Mouse (Mus musculus): ENCODE measurements around the gene Src. TPM values are rescaled to one million over a fixed set of nuclear protein-coding genes. Genes with fewer than 3 reads are reported as not detected.
A peak's percentile ranks its signal among the peaks of the same experiment; 100 is the strongest.

The Src gene
- polyA plus RNA-seq, 1 experiment from 2014 or later, result 23.9 TPM

DNA sequence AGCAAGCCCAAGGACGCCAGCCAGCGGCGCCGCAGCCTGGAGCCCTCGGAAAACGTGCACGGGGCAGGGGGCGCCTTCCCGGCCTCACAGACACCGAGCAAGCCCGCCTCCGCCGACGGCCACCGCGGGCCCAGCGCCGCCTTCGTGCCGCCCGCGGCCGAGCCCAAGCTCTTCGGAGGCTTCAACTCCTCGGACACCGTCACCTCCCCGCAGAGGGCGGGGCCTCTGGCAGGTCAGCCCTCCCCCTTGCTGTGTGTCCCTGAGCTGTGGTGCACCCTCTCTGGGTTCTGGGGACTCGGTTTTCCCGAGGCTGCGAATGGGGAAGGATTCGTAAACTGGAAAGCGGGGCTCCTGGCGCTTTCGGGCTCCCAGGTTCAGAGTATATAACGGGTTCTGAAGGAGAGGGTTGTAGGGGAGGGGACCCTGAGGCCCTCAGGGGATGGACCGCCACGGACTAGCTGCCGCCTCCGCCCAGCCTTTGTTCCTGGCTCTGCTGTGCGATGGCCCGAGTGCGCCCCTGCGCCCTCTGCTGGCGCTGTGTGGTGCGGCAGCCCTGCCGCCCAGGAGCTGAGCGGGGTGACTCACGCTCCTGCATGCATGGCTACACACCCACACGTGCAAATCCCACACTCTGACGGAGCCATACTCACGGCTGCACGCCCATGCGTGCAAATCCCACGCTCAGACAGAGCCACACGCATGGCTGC is 39.0 kb downstream of the Src start:
- 3% methylated on average over 53 of the region's 56 CpGs for WGBS
- peak; percentile 100 for TF ChIP-seq CTCF (IDR thresholded peaks at IDR 0.05; ENCODE audit: low read depth)
- H3K36me3 ChIP-seq (ENCODE audit: control insufficient read depth, insufficient read depth), result peaks cover 42% of the 10 kb centered on the region
- no peaks in the 10 kb centered on the region for H3K4me1 ChIP-seq (replicated peaks; ENCODE audit: control insufficient read depth, insufficient read depth, low read length)
- ATAC-seq, result peak; percentile 89
- no peaks in the 10 kb centered on the region for H3K27me3 ChIP-seq (replicated peaks; ENCODE audit: control insufficient read depth, insufficient read depth, low read length)
- peak overlapping the region; percentile 73 for H3K4me2 ChIP-seq (replicated peaks; ENCODE audit: low read depth)
- H3K4me3 ChIP-seq (ENCODE audit: low read depth, low read length), result peak overlapping the region; percentile 34
- peak overlapping the region; percentile 58 for H3K9ac ChIP-seq (ENCODE audit: low read depth, low read length)
- no peaks in the 10 kb centered on the region for H3K9me3 ChIP-seq (ENCODE audit: control insufficient read depth)
- peak overlapping the region; percentile 79 for H3K27ac ChIP-seq (ENCODE audit: low read depth, low read length)

DNA sequence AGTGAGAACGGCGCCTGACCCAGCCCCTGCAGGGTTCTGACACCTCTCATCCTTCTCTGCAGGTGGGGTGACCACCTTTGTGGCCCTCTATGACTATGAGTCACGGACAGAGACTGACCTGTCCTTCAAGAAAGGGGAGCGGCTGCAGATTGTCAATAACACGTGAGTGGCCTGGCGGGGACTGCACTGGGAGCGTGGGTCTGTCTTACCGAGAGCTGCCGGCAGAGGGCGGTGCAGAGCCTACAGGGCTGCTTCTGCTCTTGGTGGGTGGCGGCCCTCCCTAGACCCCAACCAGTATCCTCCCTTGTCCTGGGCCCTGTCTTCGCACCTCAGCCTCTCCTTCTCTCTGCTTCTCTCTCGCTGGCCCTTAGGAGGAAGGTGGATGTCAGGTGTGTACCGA is 40.2 kb downstream of the Src start:
- H3K9me3 ChIP-seq (ENCODE audit: control insufficient read depth), result no peaks in the 10 kb centered on the region
- peak; percentile 96 for TF ChIP-seq CTCF (IDR thresholded peaks at IDR 0.05; ENCODE audit: low read depth)
- peaks cover 54% of the 10 kb centered on the region for H3K36me3 ChIP-seq (ENCODE audit: control insufficient read depth, insufficient read depth)
- no peaks in the 10 kb centered on the region for H3K27me3 ChIP-seq (replicated peaks; ENCODE audit: control insufficient read depth, insufficient read depth, low read length)
- H3K4me2 ChIP-seq (replicated peaks; ENCODE audit: low read depth), result no peak overlapping the region
- H3K9ac ChIP-seq (ENCODE audit: low read depth, low read length), result no peak overlapping the region
- ATAC-seq, result peak; percentile 17; the same call in 1 of the 2 replicates
- no peak overlapping the region for H3K27ac ChIP-seq (ENCODE audit: low read depth, low read length)
- WGBS, result 28% methylated on average over 14 of the region's 14 CpGs
- H3K4me1 ChIP-seq (replicated peaks; ENCODE audit: control insufficient read depth, insufficient read depth, low read length), result no peaks in the 10 kb centered on the region
- no peak overlapping the region for H3K4me3 ChIP-seq (ENCODE audit: low read depth, low read length)

DNA sequence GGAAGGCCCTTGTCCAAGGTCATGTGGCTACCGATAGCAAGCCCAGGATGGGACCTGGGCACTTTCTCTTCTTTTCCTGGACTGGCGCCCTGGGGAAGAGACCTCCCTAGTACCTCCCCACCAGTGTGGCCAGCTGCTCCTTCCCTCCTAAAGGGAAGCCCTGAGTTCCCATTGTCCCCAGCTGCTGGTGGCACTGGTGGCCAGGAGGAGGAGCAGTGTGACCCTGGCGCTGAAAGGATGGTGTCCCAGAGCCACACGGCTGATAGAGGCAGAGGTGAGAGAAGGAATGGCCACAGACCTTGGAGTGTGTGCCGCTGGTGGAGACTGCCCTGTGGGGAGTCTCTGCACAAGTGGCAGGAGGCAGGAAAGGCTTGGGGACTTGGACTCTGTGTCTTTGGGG is 41.5 kb downstream of the Src start:
- 64% methylated on average over 5 of the region's 5 CpGs for WGBS
- no peaks in the 10 kb centered on the region for H3K27me3 ChIP-seq (replicated peaks; ENCODE audit: control insufficient read depth, insufficient read depth, low read length)
- H3K9ac ChIP-seq (ENCODE audit: low read depth, low read length), result no peak overlapping the region
- H3K27ac ChIP-seq (ENCODE audit: low read depth, low read length), result no peak overlapping the region
- no peaks in the 10 kb centered on the region for H3K4me1 ChIP-seq (replicated peaks; ENCODE audit: control insufficient read depth, insufficient read depth, low read length)
- no peaks in the 10 kb centered on the region for H3K9me3 ChIP-seq (ENCODE audit: control insufficient read depth)
- ATAC-seq, result no peak
- no peak overlapping the region for H3K4me2 ChIP-seq (replicated peaks; ENCODE audit: low read depth)
- TF ChIP-seq CTCF (IDR thresholded peaks at IDR 0.05; ENCODE audit: low read depth), result peak; percentile 43
- H3K4me3 ChIP-seq (ENCODE audit: low read depth, low read length), result no peak overlapping the region
- H3K36me3 ChIP-seq (ENCODE audit: control insufficient read depth, insufficient read depth), result peaks cover 66% of the 10 kb centered on the region

DNA sequence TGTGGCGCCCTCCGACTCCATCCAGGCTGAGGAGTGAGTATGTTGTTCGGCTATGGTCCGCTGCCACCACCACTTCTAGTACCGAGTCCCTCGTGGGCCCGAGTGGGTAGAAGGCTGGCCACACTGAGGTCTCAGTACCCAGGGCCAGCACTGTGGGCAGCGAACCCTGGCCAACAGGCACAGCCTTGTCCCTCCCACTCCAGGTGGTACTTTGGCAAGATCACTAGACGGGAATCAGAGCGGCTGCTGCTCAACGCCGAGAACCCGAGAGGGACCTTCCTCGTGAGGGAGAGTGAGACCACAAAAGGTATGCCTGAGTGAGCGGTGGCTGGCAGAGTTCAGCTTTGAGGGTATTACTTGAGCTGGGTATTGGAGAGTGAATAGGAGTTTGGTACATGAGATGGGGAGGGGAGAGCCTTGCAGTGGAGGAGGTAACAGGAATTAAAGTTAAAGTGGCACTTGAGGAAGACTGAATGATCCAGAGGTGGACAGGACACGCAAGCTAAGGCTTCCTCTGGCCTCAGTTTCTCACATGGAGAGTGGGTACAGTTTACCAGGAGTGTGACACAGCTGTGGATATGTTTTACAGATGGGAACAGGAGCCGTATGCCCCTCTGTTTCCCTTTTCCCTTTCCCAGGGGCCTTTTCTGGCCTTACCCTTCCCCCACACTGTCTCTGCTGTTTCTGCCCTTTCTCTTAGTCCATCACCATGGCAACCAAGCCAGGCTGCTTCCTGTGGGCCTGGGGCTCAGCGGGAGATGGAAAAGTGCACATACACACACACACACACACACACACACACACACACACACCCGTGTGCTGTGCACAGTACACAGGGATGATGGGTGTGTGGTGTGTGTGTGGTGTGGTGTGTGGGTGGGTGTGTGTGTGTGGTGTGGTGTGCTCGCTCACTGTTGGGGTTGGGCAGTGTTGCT is 44.8 kb downstream of the Src start:
- no peak overlapping the region for H3K4me2 ChIP-seq (replicated peaks; ENCODE audit: low read depth)
- ATAC-seq, result no peak
- H3K9ac ChIP-seq (ENCODE audit: low read depth, low read length), result no peak overlapping the region
- no peaks in the 10 kb centered on the region for H3K9me3 ChIP-seq (ENCODE audit: control insufficient read depth)
- WGBS, result 68% methylated on average over 20 of the region's 20 CpGs
- H3K27me3 ChIP-seq (replicated peaks; ENCODE audit: control insufficient read depth, insufficient read depth, low read length), result no peaks in the 10 kb centered on the region
- no peaks in the 10 kb centered on the region for H3K4me1 ChIP-seq (replicated peaks; ENCODE audit: control insufficient read depth, insufficient read depth, low read length)
- H3K36me3 ChIP-seq (ENCODE audit: control insufficient read depth, insufficient read depth), result peaks cover 92% of the 10 kb centered on the region
- no peak overlapping the region for H3K4me3 ChIP-seq (ENCODE audit: low read depth, low read length)
- no peak for TF ChIP-seq CTCF (IDR thresholded peaks at IDR 0.05; ENCODE audit: low read depth)
- H3K27ac ChIP-seq (ENCODE audit: low read depth, low read length), result no peak overlapping the region; the same call in none of the 2 replicates

DNA sequence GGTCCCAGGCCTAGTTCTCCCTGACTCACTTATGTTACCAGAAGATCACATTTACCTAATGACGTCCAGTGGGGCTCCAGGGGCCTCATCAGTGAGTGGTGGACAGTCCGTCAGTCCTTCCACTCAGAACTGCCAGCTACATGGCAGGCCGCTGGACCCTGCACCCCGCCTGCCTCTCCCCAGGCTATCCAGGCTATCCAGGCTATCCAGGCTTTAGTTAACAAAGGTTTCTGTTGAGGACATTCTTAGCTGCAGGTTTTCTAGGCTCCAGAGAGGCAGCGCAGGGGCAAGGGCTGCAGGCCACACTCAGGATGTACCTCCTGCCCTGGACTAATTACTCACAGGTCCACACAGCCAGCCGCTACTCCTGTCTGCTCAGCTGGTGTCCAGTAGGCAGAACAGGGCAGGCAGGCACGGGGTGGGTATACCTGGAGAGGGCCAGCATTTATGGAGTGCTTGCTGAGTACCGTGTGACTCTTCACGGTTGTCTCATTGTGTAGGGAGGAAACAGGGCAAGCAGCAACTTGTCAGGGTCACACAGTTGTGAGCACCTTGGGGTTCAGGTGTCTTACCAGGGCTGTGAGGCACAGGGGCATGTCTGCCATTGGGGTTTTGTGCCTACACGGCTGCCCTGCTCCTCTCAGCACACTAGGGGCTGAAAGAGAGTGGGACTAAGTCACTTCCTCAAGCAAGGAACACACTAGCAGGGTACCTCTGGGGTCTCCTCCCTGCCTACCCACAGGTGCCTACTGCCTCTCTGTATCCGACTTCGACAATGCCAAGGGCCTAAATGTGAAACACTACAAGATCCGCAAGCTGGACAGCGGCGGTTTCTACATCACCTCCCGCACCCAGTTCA is 45.9 kb downstream of the Src start:
- H3K36me3 ChIP-seq (ENCODE audit: control insufficient read depth, insufficient read depth), result peaks cover 96% of the 10 kb centered on the region

More for the DNA sequence above, 45.9 kb downstream of the Src start:
- Histone ChIP-seq H3K27ac (ENCODE audit: low read depth, low read length) (no peak overlapping the region), H3K4me1 (replicated peaks; ENCODE audit: control insufficient read depth, insufficient read depth, low read length) (no peaks in the 10 kb centered on the region), H3K27me3 (replicated peaks; ENCODE audit: control insufficient read depth, insufficient read depth, low read length) (no peaks in the 10 kb centered on the region), H3K4me3 (ENCODE audit: low read depth, low read length) (no peak overlapping the region), H3K4me2 (replicated peaks; ENCODE audit: low read depth) (no peak overlapping the region; the same call in 1 of the 2 replicates), H3K9me3 (ENCODE audit: control insufficient read depth) (no peaks in the 10 kb centered on the region), H3K9ac (ENCODE audit: low read depth, low read length) (peak overlapping the region; percentile 3; the same call in 1 of the 2 replicates)
- no peak for ATAC-seq
- 0 out of 2 replicates have a peak, but pooled peaks have one; percentile 10 for TF ChIP-seq CTCF (IDR thresholded peaks at IDR 0.05; ENCODE audit: low read depth)
- WGBS, result 56% methylated on average over 16 of the region's 16 CpGs

Measured in intestine, postnatal 0 days (tissue).